Mouse (Mus musculus) forebrain, embryonic 14.5 days (tissue): ENCODE results near the gene Chst3. TPM values are rescaled to one million over a fixed set of nuclear protein-coding genes. Genes with fewer than 3 reads are reported as not detected.
"Not testable (repeated sequence)": the region's sequence is repeated elsewhere in the genome, so short reads cannot be mapped to it uniquely, and the experiment has no call there.

Experiments used
- ATAC-seq: fragments of 200-750 bp; cut with Nextera tagmentation; 2 replicates; pipeline ENCODE4 v1.8.0; 2017; ENCODE audit warnings: mild to moderate bottlenecking, moderate library complexity
- DNase-seq: peaks from one replicate; pipeline ENCODE4 v3.0.0-alpha.2; 2015; ENCODE audit warnings: low spot score
- H3K27ac ChIP-seq: fragments of 300-500 bp; sonication (generic); 2 replicates; pipeline ENCODE4 v1.5.1; 2014; ENCODE audit warnings: low read depth, mild to moderate bottlenecking, control low read depth, low read length, moderate library complexity
- H3K27me3 ChIP-seq: fragments of 300-500 bp; sonication (generic); replicated peaks from 2 replicates; pipeline ENCODE4 v1.6.1; 2014; ENCODE audit warnings: low read length, control low read depth, mixed read lengths; ENCODE audit not compliant: control insufficient read depth, insufficient read depth
- H3K36me3 ChIP-seq: fragments of 300-500 bp; sonication (generic); 2 replicates; pipeline ENCODE4 v1.6.1; 2014; ENCODE audit warnings: low read length, control low read depth; ENCODE audit not compliant: control insufficient read depth, insufficient read depth
- H3K4me1 ChIP-seq: fragments of 300-500 bp; sonication (generic); 2 replicates; pipeline ENCODE4 v1.6.1; 2014; ENCODE audit warnings: antibody characterized with exemption, low read length, control low read depth; ENCODE audit not compliant: control insufficient read depth, insufficient read depth
- H3K4me2 ChIP-seq: fragments of 300-500 bp; sonication (generic); 2 replicates; pipeline ENCODE4 v1.6.1; 2014; ENCODE audit warnings: mild to moderate bottlenecking, control low read depth, low read length
- H3K4me3 ChIP-seq: fragments of 300-500 bp; sonication (generic); 2 replicates; pipeline ENCODE4 v1.5.1; 2014; ENCODE audit warnings: low read depth, low read length, control low read depth
- H3K9ac ChIP-seq: fragments of 300-500 bp; sonication (generic); 2 replicates; pipeline ENCODE4 v1.6.1; 2014; ENCODE audit warnings: mild to moderate bottlenecking, low read length, control low read depth, moderate library complexity
- H3K9me3 ChIP-seq: fragments of 300-500 bp; sonication (generic); replicated peaks from 2 replicates; pipeline ENCODE4 v1.6.1; 2016; ENCODE audit warnings: low read length, control low read depth, mixed read lengths; ENCODE audit not compliant: control insufficient read depth
- WGBS: fragments of 180-500 bp; shearing (Covaris S2); extraction: QIAGEN DNeasy Blood & Tissue Kit; methylation state at CpG from one replicate; pipeline ENCODE4 v1.1.7; 2014; 5-methylcytosine and 5-hydroxymethylcytosine counted together
- polyA plus RNA-seq: library from polyadenylated mRNA; unstranded; fragments of >200 nt; fragmentation: Nextera tagmentation; extraction: Ambion mirVana; gene quantifications from 2 replicates; pipeline ENCODE4 v1.2.1, GENCODE M21; 2014

Gene Chst3
- polyA plus RNA-seq, 1 experiment from 2014 or later: 0.70 TPM

DNA sequence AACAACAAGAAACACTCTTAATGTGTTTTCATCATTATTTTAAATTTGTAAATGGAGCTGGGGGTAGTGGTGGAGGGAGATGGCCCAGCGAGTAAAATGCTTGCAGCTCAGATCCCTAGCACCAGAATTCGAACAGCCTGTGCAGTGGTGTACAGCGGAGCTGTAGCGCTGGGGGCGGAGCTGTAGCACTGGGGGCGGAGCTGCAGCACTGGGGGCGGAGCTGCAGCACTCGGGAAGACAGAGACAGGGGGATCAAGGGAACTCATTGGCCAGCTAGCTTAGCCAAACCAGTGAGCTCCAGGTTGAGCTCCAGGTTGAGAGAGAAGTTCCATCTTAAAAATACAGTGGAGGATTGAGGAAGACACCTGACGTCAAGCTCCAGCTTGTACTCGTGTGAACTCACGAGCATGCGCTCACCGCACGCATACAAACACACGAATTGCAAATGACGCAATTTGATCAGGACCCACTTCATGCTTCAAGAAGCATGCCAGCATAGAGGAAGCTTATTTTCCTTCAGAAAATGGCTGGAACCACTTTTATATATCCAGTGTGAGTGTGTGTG lies 38.3 kb upstream of the Chst3 start:
- no peak overlapping the region for H3K9ac ChIP-seq
- peaks cover 3% of the 10 kb centered on the region; the same call in 1 of the 2 replicates for H3K4me1 ChIP-seq
- no peaks in the 10 kb centered on the region for H3K9me3 ChIP-seq
- H3K36me3 ChIP-seq: no peaks in the 10 kb centered on the region
- no peaks in the 10 kb centered on the region for H3K27me3 ChIP-seq
- H3K27ac ChIP-seq: no peak overlapping the region
- DNase-seq (no peak), ATAC-seq (no peak)
- H3K4me2 ChIP-seq: no peak overlapping the region
- no peak overlapping the region for H3K4me3 ChIP-seq
- 57% methylated on average over 16 of the region's 16 CpGs for WGBS

GRCm38 (mm10) chr10:60256088-60256487 lies 37.0 kb upstream of the Chst3 start:
- no peaks in the 10 kb centered on the region for H3K9me3 ChIP-seq
- H3K4me3 ChIP-seq: no peak overlapping the region
- DNase-seq: no peak
- H3K4me2 ChIP-seq: no peak overlapping the region
- WGBS: 91% methylated on average over 6 of the region's 6 CpGs
- H3K27ac ChIP-seq: no peak overlapping the region
- H3K27me3 ChIP-seq: no peaks in the 10 kb centered on the region
- H3K36me3 ChIP-seq: no peaks in the 10 kb centered on the region
- H3K9ac ChIP-seq: no peak overlapping the region
- no peaks in the 10 kb centered on the region for H3K4me1 ChIP-seq
- no peak for ATAC-seq

DNA sequence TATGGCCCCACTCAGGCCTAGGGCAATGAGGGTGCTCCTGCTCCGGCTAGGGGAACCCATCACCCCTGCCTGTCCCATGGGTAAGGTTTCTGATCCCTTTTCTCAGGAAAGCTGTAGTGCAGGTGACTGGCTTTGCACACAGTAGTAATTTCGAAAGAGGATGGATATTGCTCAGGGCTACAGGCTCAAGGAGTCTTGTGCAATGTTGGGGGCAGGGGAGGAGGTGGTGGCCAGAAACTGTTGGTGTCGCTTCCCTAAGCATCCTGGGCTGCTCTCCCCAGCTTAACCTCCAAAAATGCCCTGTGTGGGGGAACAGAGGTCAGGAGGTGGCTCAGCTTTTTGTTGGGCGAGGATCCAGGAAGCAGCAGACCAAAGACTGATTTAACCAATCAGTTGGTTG lies 33.5 kb upstream of the Chst3 start:
- H3K9me3 ChIP-seq: no peaks in the 10 kb centered on the region
- no peak overlapping the region for H3K27ac ChIP-seq
- H3K4me1 ChIP-seq: no peaks in the 10 kb centered on the region
- no peaks in the 10 kb centered on the region for H3K27me3 ChIP-seq
- 76% methylated on average over 4 of the region's 4 CpGs for WGBS
- no peak overlapping the region for H3K4me3 ChIP-seq
- H3K9ac ChIP-seq: no peak overlapping the region
- no peak overlapping the region for H3K4me2 ChIP-seq
- DNase-seq (no peak), ATAC-seq (no peak)
- H3K36me3 ChIP-seq: no peaks in the 10 kb centered on the region

DNA sequence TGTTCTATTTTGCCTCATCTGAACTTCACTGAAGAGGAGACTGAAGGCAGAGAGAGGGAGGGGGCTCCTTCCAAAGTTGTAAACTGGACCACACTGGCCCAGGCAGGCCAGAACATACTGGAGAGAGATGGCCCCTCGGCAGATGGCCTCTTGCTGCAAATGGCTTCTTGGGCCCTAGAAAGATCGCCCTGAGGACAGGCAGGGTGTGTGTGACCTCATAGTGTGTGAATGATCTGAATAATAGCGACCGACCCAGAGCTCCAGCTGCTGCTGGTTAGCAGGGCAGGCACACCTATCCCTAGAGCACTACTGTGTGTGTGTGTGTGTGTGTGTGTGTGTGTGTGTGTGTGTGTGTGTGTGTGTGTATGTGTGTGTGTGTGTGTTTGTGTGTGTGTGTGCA lies 33.1 kb upstream of the Chst3 start:
- Histone ChIP-seq H3K4me2 (no peak overlapping the region), H3K4me1 (no peaks in the 10 kb centered on the region), H3K27me3 (no peaks in the 10 kb centered on the region), H3K36me3 (no peaks in the 10 kb centered on the region), H3K9ac (no peak overlapping the region), H3K4me3 (no peak overlapping the region), H3K27ac (no peak overlapping the region), H3K9me3 (no peaks in the 10 kb centered on the region)
- DNase-seq (no peak), ATAC-seq (no peak)
- WGBS: 76% methylated on average over 4 of the region's 4 CpGs

GRCm38 (mm10) chr10:60250426-60250965 lies 31.4 kb upstream of the Chst3 start:
- DNase-seq: no peak
- H3K4me2 ChIP-seq: no peak overlapping the region
- no peak for ATAC-seq
- no peaks in the 10 kb centered on the region for H3K4me1 ChIP-seq
- H3K27me3 ChIP-seq: no peaks in the 10 kb centered on the region
- H3K9me3 ChIP-seq: no peaks in the 10 kb centered on the region
- H3K9ac ChIP-seq: no peak overlapping the region
- H3K36me3 ChIP-seq: no peaks in the 10 kb centered on the region
- H3K4me3 ChIP-seq: no peak overlapping the region
- H3K27ac ChIP-seq: no peak overlapping the region
- WGBS: 79% methylated on average over 13 of the region's 13 CpGs

DNA sequence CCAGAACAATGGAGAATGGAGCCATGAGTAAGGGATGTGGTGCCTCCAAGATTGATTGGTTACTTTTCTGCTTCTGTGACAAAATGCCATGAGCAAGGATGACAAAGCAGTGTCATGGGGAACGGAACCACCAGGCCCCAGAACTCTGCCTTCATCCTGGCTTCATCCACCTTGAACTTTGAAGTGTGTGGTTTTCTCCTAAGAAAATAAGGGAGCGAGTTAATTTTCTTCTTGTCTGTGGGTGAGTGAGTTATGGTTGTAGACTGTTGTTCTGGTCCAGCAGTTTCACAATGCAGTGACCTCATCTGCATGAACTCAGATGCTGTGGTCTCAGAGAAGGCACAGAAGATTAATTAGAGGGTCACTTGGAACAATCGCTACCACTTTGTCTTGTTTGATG lies 29.3 kb upstream of the Chst3 start:
- not testable (repeated sequence) for H3K4me1 ChIP-seq, H3K9ac ChIP-seq, H3K27ac ChIP-seq, H3K4me2 ChIP-seq, H3K4me3 ChIP-seq, H3K27me3 ChIP-seq, H3K9me3 ChIP-seq, ATAC-seq, DNase-seq, H3K36me3 ChIP-seq
- WGBS: 88% methylated on average over 3 of the region's 3 CpGs

- ATAC-seq (0 out of 2 replicates have a peak, but pooled peaks have one; percentile 23), DNase-seq (peak; percentile 55)
- Histone ChIP-seq H3K4me2 (no peak overlapping the region), H3K9me3 (no peaks in the 10 kb centered on the region), H3K27ac (no peak overlapping the region), H3K4me3 (no peak overlapping the region), H3K27me3 (no peaks in the 10 kb centered on the region), H3K9ac (no peak overlapping the region), H3K36me3 (no peaks in the 10 kb centered on the region), H3K4me1 (no peaks in the 10 kb centered on the region)
- WGBS: 40% methylated on average over 5 of the region's 5 CpGs
Observed at GRCm38 (mm10) chr10:60246519-60246918, 27.5 kb upstream of the Chst3 start.

GRCm38 (mm10) chr10:60245635-60246034 lies 26.6 kb upstream of the Chst3 start:
- H3K4me3 ChIP-seq: no peak overlapping the region
- H3K9me3 ChIP-seq: no peaks in the 10 kb centered on the region
- no peaks in the 10 kb centered on the region for H3K36me3 ChIP-seq
- no peak overlapping the region for H3K4me2 ChIP-seq
- ATAC-seq (no peak; the same call in 1 of the 2 replicates), DNase-seq (no peak)
- H3K27ac ChIP-seq: no peak overlapping the region
- no peaks in the 10 kb centered on the region for H3K4me1 ChIP-seq
- no peaks in the 10 kb centered on the region for H3K27me3 ChIP-seq
- no peak overlapping the region for H3K9ac ChIP-seq
- 76% methylated on average over 7 of the region's 7 CpGs for WGBS

- Histone ChIP-seq H3K4me1 (no peaks in the 10 kb centered on the region), H3K4me2 (no peak overlapping the region), H3K9ac (no peak overlapping the region), H3K36me3 (no peaks in the 10 kb centered on the region), H3K4me3 (no peak overlapping the region), H3K27me3 (no peaks in the 10 kb centered on the region), H3K27ac (no peak overlapping the region), H3K9me3 (no peaks in the 10 kb centered on the region)
- WGBS: 4% methylated on average over 8 of the region's 8 CpGs
- DNase-seq: peak; percentile 95
- peak; percentile 73 for ATAC-seq
Observed at GRCm38 (mm10) chr10:60245041-60245440, 26.0 kb upstream of the Chst3 start.
